Mouse (Mus musculus) kidney, adult 18-20 months (tissue): ENCODE measurements around the gene Ifi211.
"Not testable (repeated sequence)": the region's sequence is repeated elsewhere in the genome, so short reads cannot be mapped to it uniquely, and the experiment has no call there.

ENCODE experiments used
- DNase-seq: peaks from one replicate; pipeline ENCODE4 v3.0.0; 2021

Ifi211 gene

GRCm38 (mm10) chr1:173878264-173878663 lies 34.6 kb downstream of the Ifi211 start:
- DNase-seq: not testable (repeated sequence)

DNA sequence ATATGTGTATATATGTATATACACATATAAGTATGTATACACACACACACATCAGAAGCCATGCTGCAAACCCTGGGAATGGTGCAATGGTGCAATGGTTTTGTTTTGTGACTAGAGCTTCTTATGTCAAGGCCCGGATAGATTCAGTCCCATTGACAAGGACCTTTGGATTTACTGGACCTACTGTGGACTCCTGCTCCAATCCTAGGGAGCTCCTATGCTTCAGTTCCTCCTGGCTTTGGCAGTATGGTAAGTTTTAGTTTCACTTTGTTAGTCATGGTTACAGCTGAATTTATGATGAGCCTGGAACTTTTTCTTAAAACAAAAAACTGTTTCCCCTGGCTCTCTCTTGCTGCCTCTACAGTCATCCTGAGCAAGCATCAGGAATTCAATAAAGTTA lies 35.7 kb downstream of the Ifi211 start:
- DNase-seq: not testable (repeated sequence)

- not testable (repeated sequence) for DNase-seq
These were observed 44.3 kb downstream of the Ifi211 start for GRCm38 (mm10) chr1:173868586-173868985.

GRCm38 (mm10) chr1:173866504-173866903 lies 46.3 kb downstream of the Ifi211 start:
- DNase-seq: no peak

DNA sequence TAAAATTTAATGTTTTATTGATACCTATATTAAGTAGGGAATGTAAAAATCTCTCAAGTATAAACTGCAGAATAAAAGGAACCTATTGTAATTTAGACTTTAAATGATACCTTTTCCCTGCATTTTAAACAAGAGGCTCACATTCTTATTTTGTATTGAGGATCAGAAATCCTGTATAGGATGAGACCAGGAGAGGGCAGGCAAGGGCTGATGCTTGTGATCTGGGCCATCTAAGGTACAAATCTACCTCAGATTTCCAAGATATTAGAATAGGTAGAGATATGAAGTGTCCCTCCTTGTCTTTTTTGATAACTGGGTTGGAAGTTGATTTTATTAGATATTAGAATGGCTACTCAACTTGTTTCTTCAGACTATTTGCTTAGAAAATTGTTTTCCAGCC lies 59.1 kb downstream of the Ifi211 start:
- not testable (repeated sequence) for DNase-seq

DNA sequence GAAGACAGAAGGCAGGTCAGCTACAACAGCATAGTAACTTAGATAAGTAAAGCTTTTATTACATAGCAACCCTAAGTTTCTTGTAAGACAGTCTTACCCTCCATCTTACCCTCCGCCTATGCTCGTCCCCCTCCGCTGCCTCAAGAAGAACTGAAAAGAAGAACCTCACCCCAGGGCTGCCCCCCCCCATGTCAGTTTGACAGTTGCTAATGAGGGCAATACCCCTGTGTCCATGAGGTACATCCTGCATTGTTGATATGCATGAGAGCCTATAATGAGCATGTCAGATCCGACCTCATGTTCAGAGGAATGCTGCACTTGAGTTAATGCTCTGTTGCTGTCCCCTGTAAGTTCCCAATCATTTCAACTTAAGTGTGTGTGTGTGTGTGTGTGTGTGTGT lies 60.0 kb downstream of the Ifi211 start:
- not testable (repeated sequence) for DNase-seq
